Mouse (Mus musculus): ENCODE results near the gene Bmt2.

DNA sequence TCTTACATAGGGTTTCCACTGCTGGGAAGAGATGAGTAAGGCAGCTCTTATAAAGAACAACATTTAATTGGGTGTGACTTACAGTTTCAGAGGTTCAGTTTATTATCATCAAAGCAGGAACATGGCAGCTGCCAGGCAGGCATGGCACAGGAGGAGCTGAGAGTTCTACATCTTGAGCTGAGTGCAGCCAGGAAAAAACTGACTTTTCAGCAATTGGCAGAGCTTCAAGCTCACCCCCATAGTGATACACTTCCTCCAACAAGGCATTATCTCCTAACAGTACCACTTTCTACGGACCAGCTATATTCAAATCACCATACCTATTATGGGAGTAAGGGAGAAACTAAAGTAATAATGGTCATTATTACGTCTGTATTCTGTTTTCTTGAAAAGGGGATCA, 58.1 kb downstream of the Bmt2 start:
- TF ChIP-seq CTCF (IDR thresholded peaks at IDR 0.05; ENCODE audit: borderline replicate concordance, insufficient read depth, low read depth, low read length) (no peak), POLR2A (IDR thresholded peaks at IDR 0.05; ENCODE audit: borderline replicate concordance, insufficient read depth, low read length) (no peak)
